Mouse (Mus musculus): ENCODE results near the gene Znhit3.

The Znhit3 gene

DNA sequence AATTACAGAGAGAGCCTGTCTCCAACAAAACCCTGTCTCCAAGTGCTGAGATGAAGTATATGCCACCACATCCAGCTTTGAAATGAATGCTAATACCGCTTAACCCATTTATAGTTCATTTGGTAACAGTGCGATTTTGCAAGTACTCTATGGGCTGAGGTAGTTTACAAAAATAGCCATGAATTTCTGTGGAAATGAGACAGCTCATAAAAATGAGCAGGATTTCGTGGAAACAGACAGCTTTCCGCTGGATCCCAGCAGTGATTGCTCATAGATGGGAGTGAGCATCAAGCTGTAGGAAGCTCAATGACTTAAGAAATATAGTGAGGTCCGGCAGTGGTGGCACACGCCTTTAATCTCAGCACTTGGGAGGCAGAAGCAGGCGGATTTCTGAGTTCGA, 4.8 kb upstream of the Znhit3 start:
- no peak for DNase-seq (ENCODE audit: low spot score in 2 of 2)

DNA sequence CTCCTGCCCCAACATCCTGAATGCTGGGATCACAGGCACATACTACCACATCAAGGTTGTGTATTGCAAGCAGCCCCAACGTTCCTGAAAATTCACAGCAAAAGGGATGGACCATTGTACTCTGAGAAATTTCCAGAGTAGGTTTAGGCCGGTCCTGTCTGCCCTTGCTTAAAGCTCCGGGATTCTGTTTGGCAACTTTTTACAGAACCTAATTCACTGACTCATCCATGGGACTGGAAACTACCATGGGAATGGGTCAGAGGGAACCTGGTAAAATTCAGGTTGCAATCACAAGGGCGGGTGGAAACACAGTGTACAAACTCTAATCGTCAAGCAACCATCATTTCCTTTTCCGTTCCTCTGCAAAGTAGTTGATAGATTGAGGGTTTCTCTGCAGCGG, 3.8 kb upstream of the Znhit3 start:
- no peak for DNase-seq (ENCODE audit: low spot score in 2 of 2)

DNA sequence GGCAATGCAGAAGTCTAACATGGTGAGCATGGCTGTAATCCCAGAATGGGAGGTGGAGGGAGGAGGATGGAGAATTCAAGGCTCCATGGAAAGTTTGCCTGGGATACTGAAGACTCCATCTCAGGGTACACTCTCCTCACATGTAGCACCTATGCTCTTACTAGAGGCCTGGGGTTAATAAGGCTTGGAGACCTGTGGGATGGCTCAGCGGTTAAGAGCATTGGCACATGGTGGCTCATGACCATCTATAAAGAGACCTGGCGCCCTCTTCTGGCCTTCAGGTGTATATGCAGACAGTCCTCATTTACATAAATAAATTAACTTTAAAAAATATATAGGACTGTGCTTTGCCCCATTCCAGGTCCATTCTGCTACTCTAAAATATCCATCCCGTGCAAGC, 3.1 kb upstream of the Znhit3 start:
- DNase-seq (ENCODE audit: low spot score in 2 of 2) = no peak

DNA sequence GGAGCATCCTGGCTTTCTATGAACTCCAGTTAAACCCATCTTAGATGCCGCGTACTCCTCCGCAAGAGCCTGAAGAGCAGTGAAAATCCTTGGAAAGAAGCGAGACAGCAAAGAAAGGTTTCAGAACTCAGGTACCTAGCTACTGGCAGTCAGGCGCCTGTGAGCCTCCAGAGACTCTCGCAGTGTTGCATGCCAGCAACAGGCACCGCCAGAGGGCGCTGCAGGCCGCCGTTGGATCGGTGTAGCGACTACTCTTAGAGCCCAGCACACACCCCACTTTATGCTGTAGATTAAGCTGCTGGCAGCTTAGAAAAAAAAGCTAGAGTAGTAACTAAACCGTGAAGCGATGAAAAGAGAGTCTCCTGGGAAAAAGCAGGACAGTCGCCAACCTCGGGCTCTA, 2.3 kb upstream of the Znhit3 start:
- DNase-seq (ENCODE audit: low spot score in 2 of 2) = peak; percentile 65 to 83

DNA sequence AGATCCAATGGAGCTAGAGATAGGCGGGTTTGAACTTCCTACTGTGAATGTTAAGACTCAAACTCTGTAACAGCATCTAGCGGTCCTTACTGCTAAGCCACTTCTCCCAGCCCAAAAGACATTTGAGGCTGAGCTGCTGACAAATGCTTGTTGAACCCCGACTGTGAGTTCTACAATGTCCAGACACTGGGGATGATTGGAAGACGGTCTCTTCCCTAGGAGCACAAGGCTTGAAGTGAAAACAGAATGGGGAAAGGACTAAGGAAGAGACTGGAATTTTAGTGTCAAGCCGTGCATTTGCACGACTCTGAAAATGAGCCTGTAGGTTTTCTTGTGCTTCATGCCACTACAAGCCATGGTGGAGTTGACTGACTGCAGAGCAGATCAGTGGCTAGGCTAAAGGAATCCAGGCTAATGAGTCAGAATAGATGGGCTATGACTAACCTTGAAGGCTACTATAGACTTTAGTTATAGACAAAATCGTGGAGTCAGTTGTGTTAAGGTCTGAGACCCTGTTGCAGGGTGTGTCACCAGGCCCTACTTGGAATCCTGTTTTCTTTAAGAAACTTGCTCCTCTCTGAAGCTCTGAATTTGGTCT, 636 bp upstream of the Znhit3 start:
- no peak for DNase-seq (ENCODE audit: low spot score in 2 of 2)

DNA sequence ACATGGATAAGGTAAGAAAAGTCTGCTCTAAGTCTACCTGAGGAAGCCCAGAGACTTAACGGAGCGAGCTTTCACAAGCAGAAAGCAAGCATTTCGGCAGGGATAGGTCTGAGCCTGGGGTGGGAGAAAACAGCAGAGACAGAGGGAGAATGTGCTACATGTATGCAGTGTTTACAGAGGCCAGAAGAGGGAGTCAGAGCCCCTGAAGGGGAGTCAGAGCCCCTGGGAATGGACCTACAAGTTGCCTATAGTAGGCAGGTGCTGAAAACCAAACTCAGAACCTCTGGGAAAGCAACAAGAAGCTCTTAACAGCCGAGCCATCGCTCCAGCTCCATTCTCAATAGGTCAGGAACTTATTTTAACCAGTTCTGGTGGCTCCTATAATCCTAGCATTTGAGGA, 1.5 kb downstream of the Znhit3 start:
- no peak for DNase-seq (ENCODE audit: low spot score in 2 of 2)

DNA sequence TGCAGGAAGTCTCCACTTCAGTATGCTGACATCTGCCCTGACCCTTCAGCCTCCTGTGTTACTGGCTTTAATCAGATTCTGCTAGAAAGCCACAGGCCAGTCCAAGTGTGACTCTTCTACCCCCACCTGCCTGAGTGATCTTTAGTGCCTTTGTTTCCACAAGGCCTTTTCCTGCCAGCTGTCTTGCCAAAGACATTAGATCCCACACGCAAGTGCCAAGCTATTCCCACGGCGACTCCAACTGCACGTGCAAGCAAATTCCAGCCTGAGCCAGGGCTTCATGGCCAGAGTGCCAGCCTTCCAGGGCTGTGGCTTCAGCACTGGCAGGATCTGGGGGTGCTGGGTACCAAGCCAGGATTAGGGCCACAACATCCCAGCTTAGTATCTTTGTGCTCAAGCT, 5.8 kb downstream of the Znhit3 start:
- DNase-seq (ENCODE audit: low spot score in 2 of 2) = no peak

DNA sequence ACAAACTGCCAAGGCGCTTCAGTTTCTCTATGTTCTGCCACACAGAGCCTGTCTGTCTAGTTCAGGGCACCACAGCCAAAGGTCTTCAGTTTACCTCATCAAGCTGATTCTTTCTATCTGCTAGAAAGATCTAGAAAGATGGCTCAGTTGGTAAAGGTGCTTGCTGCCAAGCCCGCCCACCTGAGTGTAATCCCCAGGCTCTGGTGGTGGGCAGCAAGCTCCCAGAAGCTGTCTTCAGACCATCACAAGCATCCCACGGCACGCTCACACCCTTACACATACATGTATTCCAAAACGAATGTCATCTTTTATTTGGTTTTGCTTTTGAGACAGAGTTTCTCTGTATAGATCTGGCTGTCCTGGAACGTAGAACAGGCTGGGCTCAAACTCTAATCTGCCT, 7.7 kb downstream of the Znhit3 start:
- DNase-seq (ENCODE audit: low spot score in 2 of 2) = no peak

DNA sequence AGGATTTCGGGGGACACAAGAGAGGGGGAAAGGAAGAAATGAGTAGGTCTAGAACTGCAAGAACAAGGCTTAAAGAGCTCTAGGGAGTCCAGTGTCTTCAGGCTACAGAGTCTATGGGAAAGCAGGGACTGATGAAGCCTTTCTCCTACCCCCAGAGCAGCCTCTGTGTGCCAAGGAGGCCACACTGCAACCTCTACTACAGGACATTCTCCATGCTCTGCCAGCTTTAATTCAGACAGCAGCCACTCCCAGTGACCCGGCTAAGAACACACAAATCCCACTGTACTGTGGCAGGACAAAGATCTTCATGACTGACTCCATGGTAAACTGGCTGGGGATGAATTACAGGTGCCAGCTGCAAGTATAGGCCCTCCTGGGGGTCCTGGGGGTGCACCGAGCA, 9.1 kb downstream of the Znhit3 start:
- DNase-seq (ENCODE audit: low spot score in 2 of 2) = no peak

DNA sequence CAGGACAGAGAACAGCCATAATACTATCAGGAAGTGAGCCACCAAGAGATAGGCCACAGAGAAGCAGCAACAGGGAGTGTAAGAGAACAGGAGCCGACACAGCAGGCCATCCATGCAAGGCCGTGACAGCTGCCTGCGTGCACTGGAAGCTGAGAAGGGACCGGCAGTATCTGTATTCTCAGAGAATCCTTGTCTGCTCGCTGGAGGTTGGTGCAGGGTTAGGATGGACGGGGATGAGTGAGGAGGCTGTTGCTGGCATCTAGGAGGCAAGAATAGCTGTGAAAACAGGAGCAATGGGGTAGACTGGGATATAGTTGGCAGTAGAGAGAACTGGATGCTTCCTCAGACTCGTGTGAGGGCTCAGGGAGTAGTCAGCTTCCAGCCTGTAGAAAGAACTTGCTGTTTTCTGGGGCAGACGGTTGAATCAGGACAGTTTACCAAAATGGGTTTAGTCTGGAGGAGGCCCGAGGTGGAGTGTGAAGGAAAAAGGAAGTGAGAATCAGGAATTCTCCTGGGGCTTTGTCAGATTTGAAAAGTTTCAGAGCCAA, 11.5 kb downstream of the Znhit3 start:
- DNase-seq (ENCODE audit: low spot score in 2 of 2) = no peak

DNA sequence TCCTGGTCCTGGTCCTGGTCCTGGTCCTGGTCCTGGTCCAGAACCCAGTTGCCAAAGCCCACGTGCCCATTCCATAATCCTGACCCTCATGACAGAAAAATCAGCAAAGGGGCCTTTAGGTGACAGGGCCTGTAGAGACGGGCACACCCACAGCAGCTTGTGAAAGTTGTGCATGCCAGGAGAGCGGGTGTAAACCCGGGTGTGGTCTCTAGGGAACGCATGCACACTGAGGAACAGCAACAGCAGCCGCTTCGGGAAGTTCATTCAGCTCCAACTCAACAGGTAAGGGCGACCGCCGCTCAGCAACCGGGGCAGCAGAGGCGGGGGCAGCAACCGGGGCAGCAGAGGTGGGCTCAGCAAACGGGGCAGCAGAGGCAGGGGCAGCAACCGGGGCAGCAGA, 23.1 kb downstream of the Znhit3 start:
- DNase-seq (ENCODE audit: low spot score in 2 of 2) = no peak

DNA sequence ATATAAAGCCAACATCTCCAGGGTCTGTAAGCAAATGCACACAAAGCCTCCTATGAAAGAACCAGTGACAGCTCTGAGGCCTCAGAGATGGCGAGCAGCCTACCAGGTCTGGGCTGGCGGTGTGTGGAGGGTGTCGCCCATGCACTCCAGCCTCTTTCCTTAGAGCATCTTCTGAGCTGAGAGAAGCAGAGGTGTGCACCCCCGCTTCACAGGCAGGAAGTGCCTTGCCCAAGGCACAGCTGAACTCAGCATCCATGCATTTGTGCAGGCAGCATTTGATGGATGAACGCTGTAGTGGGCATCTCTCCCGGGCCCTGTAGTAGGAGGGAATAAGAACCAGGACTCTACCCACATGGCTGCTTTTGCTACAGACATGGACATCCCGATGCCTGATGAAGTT, 24.5 kb downstream of the Znhit3 start:
- DNase-seq (ENCODE audit: low spot score in 2 of 2) = no peak

DNA sequence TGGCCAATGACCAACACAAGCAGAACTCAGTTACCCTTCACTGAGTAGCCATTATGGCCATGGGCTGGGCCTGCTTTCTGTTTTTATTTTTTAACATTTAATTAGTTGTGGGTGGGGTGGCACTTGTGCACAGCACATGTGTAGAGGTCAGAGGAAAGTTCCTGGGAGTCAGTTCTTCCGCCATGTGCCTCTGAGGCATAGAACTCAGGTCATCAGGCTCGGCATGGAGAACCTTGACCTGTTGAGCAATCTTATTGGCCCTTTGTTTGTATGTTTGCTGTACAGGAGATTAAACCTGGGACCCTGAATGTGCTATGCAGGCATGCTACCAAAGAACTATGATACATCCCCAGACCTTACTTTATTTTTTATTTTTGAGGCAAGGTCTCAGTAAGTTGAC, 26.7 kb downstream of the Znhit3 start:
- no peak for DNase-seq (ENCODE audit: low spot score in 2 of 2)

DNA sequence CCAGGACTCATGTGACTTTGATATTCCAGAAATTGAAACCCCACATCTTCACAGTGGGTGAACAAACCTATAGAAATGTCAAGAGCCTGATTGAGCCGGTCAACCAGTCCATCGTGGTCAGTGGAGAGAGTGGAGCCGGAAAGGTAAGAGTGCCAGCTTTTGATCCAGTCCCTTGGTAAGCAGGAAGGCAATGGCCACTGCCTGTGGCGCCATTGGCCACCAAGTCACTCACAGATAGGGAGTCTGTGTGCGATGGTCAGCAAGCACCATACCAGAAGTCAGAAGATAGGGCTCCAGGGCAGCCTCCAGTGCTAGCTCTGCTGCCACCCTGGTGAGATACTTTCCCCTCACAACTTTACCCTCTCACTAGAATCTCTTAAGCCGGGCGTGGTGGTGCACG, 28.1 kb downstream of the Znhit3 start:
- DNase-seq (ENCODE audit: low spot score in 2 of 2) = no peak

DNA sequence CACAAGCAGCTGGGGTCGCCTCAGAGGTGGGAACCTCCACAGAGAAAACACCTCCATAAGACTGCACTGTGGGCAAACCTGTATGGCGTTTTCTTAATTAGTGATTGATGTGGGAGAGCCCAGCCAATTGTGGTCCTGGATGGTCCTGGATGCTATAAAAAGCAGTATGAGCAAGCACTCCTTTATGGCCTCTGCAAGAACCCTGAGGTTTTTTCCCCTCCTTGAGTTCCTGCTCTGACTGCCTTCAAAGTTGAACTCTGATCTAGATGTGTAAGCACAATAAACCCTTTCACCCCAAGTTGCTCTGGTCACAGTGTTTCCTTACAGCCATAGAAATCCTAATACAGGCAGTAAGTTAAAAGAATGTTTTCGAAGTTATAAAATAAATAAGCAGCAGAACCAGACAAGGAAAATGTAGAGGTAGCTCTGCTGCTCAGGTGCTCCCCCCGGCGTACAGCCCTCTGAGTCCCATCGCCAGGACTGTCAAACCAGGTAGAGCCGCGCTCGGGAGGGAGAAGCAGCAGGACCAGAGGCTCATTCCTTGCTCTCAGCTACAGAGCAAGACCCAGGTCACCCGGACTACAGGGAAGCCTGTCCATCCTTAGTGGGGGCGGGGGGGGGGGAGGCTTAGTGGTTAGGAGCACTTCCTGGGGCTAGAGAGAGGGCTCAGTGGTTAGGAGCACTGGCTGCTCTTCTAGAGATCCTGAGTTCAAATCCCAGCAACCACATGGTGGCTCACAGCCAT, 29.2 kb downstream of the Znhit3 start:
- DNase-seq (ENCODE audit: low spot score in 2 of 2) = no peak

DNA sequence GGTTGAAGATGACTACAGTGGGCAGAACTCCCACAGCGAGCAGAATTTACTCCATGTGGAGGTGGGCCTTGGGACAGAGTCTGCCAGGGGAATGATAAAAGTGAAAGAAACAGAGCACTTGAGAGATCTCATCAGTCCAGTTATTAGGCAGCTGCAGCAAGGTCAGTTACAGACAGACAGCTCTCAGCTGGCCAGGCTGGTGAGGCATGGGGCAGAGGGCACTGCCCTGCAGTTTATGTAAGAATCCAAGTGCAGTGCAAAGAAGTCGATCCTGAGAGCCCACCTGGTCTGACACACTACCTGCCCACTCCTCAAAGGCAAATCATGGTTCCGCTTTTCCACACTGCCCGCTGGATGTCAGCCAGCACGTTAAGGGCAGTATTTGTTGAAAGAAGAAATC, 29.9 kb downstream of the Znhit3 start:
- no peak for DNase-seq (ENCODE audit: low spot score in 2 of 2)

DNA sequence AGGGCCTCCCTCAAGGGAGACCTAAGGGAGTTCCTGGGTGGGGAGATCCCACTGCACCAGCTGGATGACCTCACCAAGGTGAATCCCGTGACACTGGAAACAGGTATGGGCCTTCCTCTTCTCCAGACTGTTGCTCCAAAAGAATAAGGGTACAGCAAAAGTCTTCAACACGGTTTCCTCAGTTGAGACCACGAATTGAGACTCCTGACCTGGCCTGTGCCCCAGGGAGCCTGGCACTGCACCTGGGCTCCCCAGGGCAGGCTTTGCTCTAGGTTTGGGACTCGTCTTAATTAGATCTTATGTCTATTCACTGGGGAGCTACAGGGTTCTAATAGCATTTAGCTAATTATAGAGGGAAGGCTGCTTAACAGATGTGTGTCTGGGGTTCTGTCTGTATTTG, 30.9 kb downstream of the Znhit3 start:
- DNase-seq (ENCODE audit: low spot score in 2 of 2) = no peak

DNA sequence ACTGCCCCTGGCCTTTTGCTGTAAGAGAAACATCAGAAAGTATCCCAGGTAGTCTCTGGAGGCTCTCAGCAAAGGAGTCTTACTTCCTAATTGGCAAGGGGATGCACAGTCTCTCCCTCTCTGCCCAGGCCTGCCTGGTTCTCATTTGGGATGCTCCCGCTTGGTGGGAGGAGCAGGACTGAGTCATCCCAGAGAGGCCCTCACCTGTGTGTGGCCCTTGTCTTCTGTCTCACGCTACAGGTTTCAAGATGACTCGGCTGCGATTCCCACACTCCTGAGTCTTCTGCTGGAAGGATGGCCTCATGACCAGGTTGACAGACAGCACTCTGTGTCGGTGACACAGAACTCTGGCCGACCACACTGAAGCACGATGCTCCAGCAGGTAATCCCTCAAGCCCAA, 33.8 kb downstream of the Znhit3 start:
- no peak for DNase-seq (ENCODE audit: low spot score in 2 of 2)

DNA sequence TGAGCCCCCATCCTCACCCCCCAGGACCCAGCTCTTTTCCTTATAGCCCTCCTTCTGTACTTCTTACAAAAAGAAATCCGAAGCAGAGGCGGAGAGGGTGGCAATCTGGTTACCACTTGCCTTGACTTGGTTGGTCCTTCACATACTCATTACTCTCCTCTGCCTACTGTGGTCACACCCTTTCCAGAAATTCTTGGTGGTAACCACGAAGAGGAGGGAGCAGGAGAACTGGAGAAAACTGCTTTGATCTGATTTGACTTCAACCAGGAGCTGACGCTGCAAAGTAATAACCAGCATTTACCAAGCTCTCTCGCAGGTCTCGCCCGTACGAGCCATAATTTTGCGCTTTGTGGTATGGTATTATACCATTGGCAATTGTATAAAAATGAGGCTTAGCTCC, 35.2 kb downstream of the Znhit3 start:
- no peak for DNase-seq (ENCODE audit: low spot score in 2 of 2)

DNA sequence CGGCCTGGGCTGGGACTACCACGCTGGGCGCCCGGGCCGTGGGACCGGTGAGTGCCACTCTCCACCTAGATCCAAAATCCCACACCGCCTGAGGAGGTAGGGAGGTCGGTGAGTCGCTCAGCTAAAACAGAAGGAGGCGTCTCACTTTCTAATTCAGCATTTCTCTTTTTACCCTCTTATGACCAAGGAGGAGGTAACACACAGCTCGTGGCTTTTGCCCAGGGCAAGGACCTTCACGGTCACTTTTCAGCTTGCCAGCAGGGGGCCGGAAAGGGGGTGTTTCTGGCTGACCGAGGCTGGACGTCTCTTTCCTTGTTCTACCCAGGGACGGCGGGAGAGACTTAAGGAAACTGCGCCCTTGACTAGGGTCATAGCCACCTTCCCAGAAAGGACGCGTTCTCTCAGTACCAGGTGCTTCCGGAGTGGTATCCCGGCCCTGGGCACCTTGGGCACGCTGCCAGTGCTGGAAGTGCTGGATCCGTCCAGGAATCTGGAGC, 35.7 kb downstream of the Znhit3 start:
- peak; percentile 44 to 46 for DNase-seq (ENCODE audit: low spot score in 2 of 2)

DNA sequence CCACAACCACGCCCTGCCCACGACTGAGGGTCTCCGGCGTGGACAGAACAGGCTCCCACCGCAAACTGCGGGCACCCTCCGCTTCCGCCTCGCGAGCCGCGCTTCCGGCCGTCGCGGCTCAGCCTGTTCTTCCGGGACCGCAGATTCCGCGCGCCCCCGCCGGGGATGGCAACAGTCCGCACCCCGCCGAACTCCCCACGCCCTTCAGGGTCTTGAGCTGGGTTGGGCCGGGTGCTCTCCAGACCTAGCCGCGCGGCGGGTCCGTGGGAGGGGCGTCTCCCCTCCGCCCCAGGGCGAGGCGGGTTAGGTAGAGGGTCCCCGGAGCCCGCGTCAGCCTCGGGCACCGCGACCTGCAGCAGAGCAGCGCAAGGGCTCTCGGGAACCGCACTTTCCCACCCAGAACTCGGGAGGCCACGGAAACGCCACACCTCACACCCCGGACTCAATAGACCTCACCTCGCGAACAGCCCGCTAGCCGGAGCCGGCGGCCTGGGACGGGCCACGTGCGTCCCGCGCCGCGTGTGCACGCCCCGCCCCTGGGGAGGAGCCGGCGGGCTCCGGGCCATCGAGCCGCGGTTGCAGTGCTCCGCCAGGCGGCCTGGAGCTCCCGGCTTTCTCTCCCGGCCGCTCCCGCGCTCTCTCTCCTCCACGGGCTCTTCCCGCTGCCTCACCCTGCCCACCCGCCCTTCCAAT, 36.2 kb downstream of the Znhit3 start, which contains the start of the genes Myo19 and Pigw:
Gene Myo19 (plus strand): TSS at position 377 of the 693 bp plus-strand sequence.
Gene Pigw (minus strand): TSS at position 514 of the 693 bp plus-strand sequence.
- DNase-seq (ENCODE audit: low spot score in 2 of 2) = peak; percentile 57 to 77

DNA sequence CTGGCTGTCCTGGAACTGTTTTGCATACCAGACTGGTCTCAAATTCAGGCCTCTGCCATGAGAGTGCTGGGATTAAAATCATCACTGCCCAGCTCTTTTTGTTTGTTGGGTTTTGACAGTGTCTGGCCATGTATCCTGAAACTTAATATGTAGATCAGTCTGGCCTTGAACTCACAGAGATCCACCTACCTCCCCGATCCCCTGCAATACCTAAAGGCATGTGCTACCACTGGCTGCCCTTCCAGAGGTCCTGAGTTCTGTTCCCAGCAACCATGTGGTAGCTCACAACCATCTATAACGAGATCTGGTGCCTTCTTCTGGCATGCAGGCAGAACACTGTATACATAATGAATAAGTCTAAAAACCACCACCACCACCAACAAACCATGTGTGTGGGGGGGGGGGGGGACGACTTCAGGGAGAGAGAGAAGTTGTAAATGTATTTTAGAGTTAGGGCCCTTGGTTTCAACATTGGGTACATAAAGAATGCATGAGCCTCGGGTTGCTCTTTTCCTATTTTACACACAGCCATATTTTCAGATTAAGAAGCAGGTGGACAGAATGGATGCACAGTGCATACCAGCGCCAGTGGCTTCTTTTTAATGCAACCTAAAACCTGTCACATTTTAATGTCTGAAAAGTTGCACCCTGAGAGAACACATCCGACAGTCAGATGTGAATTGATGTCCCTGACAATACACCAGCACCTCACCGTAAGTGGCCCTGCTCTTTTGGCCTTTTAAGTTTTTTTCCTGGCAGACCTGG, 37.0 kb downstream of the Znhit3 start:
- DNase-seq (ENCODE audit: low spot score in 2 of 2) = no peak

All from frontal cortex, postnatal 10 days (tissue).